Mouse (Mus musculus): ENCODE data around the gene Lnpep.

Gene Lnpep

DNA sequence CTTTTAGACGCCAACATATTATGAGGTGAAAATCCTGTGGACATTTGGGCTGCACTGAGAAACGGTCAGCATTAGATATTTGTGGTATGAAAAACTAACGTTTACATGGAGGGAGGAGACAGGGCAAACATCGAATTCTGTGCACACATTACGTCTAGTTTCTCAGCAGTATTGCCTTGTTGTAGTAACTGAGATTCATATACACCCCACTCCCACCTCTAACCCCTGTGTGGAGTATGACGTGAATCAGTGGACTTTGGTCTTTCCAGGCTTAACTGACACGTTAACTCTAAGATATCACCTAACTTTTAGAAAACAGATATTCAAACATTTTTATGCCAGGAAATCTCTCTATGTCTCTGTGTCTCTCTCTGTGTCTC lies 133.2 kb downstream of the Lnpep start:
- no peak for DNase-seq (ENCODE audit: low read depth)

DNA sequence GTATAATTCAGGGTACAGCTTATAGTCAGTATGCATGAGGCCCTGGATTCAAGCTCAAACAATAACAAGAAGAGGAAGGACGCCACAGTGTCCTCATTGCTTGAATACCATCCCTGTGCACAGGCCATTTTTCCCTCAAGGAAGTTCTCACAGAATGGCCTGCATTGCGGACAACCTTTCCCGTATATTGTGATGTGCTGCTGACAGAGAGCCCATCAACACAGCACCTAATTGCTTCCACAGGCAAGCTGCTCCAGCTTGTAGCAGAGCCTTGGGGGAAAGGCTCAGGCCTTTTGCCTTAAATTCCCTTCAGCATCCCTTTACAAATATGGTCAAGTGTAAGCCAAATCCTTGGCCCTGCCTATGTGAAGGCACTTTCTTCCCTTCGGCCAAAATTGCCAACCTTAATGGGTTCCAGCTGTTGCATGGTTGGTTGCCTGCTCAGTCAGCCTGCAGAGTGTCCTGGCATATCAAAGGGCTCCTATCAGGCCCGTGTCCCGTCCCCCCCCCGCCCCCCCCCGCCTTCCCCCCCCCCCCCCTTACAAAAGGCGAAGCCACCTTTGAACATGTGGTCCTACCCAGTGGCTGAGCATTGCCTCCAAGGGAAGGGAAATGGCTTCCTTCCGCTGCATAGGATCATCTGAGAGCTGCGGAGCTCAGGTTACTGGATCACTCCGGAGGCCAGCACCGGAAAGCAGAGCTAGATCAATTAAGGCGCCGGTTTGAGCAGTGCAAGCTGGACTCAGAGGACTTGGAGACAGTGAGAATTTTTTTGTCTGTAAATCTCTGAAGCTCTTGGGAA lies 133.8 kb downstream of the Lnpep start:
- DNase-seq (ENCODE audit: low read depth), result no peak

DNA sequence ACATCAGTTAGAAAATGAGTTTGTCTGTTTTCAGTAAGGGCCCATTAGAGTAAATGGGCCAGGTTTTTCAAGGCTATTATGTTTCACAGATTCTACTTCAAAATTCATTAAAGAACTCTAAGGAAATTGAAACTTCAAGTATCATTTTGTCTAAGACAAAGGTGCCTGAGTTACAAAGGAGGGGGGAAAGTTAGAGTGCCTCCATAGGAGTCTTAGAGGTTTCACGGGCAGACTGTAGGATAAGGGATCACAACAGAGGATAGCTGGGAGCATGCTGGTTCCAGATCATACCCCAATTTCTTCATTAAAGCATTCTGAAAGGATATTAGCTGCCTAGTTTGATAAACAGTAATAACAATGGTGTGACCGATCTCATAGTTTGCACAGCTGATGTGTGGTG lies 139.1 kb downstream of the Lnpep start:
- DNase-seq (ENCODE audit: low read depth), result no peak
